Mouse (Mus musculus) liver, adult 2 months (tissue): ENCODE measurements around the gene 4931414P19Rik.

Experiments
- CTCF ChIP-seq: fragments of 200-500 bp; IDR thresholded peaks from 2 replicates; pipeline ENCODE4 v1.5.1; 2011; ENCODE audit warnings: low read depth, low read length, control low read depth
- POLR2A ChIP-seq: fragments of 200-500 bp; IDR thresholded peaks from 2 replicates; pipeline ENCODE4 v1.6.1; 2011; ENCODE audit warnings: low read length, control low read depth; ENCODE audit not compliant: insufficient read depth; ENCODE audit errors: extremely low read depth

GRCm38 (mm10) chr14:54582536-54582935 is 23.3 kb downstream of the 4931414P19Rik start:
- no peak for TF ChIP-seq CTCF
- no peak for TF ChIP-seq POLR2A
